In the genomic region with DNA sequence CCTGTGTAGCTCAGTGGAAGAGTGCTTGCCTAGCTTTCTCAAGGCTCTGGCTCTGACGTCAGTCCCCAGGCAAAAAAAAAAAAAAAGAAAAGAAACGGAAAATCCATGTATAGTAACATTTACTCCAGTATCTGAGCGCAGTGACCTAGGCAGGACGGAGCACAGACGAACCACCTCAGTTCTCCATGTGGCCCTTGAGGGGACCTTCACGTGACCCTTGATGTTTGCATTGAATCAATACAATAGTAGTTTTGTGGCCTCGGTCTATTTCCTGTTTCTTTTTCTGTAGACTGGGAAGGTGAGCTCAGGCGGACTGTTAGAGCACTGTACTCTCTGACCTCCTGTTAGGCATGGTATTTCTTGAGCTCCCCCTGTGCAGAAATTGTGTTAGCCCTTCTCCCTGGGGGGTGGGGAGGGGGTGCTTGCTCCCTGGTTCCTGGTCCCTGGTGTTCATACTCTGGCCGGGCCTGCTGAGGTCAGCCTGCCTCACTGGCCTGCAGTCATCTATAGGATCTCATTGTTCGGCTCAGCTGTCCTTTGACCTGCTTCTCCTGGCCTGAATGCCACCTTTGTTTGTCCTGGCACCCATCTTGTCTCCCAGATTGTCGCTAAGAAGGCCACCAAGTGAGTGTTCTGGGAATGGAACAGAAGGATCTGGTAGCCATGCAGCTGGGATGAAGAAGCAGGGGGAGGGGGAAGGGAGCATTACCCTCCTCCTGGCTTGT, we compare ENCODE assay signal across 10 mouse cellular contexts. TPM values are rescaled to one million over a fixed set of nuclear protein-coding genes. Genes with fewer than 3 reads are reported as not detected.
A peak's percentile ranks its signal among the peaks of the same experiment; 100 is the strongest.
DNase-seq lines count a peak whose midpoint lies in the region; ATAC-seq lines count a peak whose summit lies in the region.
"Had no signal": no experiment of that assay in that cellular context is flagged by ENCODE, and none has a peak within 500 bp of the region (broad histone marks: within the 10 kb centered on the region; RNA-seq: fewer than 3 reads in every experiment).

No protein-coding gene starts in this region.

- no peak overlapping the region for H3K4me3 ChIP-seq in forebrain, embryonic 10.5 days
- H3K4me3 ChIP-seq in forebrain, embryonic 14.5 days (ENCODE audit: low read depth, low read length): no peak overlapping the region
- H3K4me3 ChIP-seq in midbrain, embryonic 10.5 days: no peak overlapping the region
- no peak overlapping the region for H3K4me3 ChIP-seq in midbrain, embryonic 14.5 days (replicated peaks; ENCODE audit: low read depth, low read length)
- no peak overlapping the region for H3K4me3 ChIP-seq in hindbrain, embryonic 15.5 days
- no peak overlapping the region for H3K4me3 ChIP-seq in neural tube, embryonic 12.5 days

- ATAC-seq in forebrain, embryonic 14.5 days: no peak
- no peak for ATAC-seq in midbrain, embryonic 14.5 days (ENCODE audit: low FRiP score, low TSS enrichment)
- 0 out of 2 replicates have a peak, but pooled peaks have one; percentile 47 for ATAC-seq in hindbrain, embryonic 15.5 days (ENCODE audit: low FRiP score, low read depth)
- peak; percentile 30; the same call in 1 of the 2 replicates for ATAC-seq in neural tube, embryonic 12.5 days (ENCODE audit: low FRiP score, low read depth)
- ATAC-seq: Patski had no signal

- no peaks in the 10 kb centered on the region for H3K27me3 ChIP-seq in forebrain, embryonic 10.5 days (ENCODE audit: poor library complexity, severe bottlenecking)
- H3K27me3 ChIP-seq in forebrain, embryonic 14.5 days (replicated peaks; ENCODE audit: control insufficient read depth, insufficient read depth, low read length): no peaks in the 10 kb centered on the region
- no peaks in the 10 kb centered on the region for H3K27me3 ChIP-seq in midbrain, embryonic 10.5 days (ENCODE audit: low read depth, poor library complexity, severe bottlenecking)
- H3K27me3 ChIP-seq in midbrain, embryonic 14.5 days (ENCODE audit: control insufficient read depth, insufficient read depth, low read length): no peaks in the 10 kb centered on the region
- H3K27me3 ChIP-seq in hindbrain, embryonic 15.5 days: no peaks in the 10 kb centered on the region
- H3K27me3 ChIP-seq in neural tube, embryonic 12.5 days (replicated peaks): no peaks in the 10 kb centered on the region
- H3K27me3 ChIP-seq: Patski had no signal

- H3K27ac ChIP-seq in forebrain, embryonic 10.5 days: peak overlapping the region; percentile 62
- no peak overlapping the region for H3K27ac ChIP-seq in forebrain, embryonic 14.5 days (ENCODE audit: low read depth, low read length)
- H3K27ac ChIP-seq in midbrain, embryonic 10.5 days (replicated peaks): peak overlapping the region; percentile 72
- no peak overlapping the region for H3K27ac ChIP-seq in midbrain, embryonic 14.5 days (replicated peaks; ENCODE audit: low read depth, low read length)
- no peak overlapping the region for H3K27ac ChIP-seq in hindbrain, embryonic 15.5 days (replicated peaks)
- H3K27ac ChIP-seq in neural tube, embryonic 12.5 days: no peak overlapping the region

- H3K9ac ChIP-seq in forebrain, embryonic 14.5 days (ENCODE audit: low read length): no peak overlapping the region
- no peak overlapping the region for H3K9ac ChIP-seq in midbrain, embryonic 14.5 days (replicated peaks; ENCODE audit: low read length)
- H3K9ac ChIP-seq in hindbrain, embryonic 15.5 days: no peak overlapping the region
- H3K9ac ChIP-seq in neural tube, embryonic 12.5 days: no peak overlapping the region

- WGBS in forebrain, embryonic 10.5 days: 47% methylated on average over 11 of the region's 11 CpGs
- WGBS in forebrain, embryonic 14.5 days: 61% methylated on average over 11 of the region's 11 CpGs
- WGBS in midbrain, embryonic 10.5 days: 55% methylated on average over 11 of the region's 11 CpGs
- 58% methylated on average over 11 of the region's 11 CpGs for WGBS in midbrain, embryonic 14.5 days
- WGBS in hindbrain, embryonic 15.5 days: 43% methylated on average over 11 of the region's 11 CpGs
- 39% methylated on average over 11 of the region's 11 CpGs for WGBS in neural tube, embryonic 12.5 days

- H3K9me3 ChIP-seq in forebrain, embryonic 10.5 days: no peaks in the 10 kb centered on the region
- no peaks in the 10 kb centered on the region; the same call in 1 of the 2 replicates for H3K9me3 ChIP-seq in forebrain, embryonic 14.5 days (replicated peaks; ENCODE audit: control insufficient read depth, low read length)
- H3K9me3 ChIP-seq in midbrain, embryonic 10.5 days (replicated peaks): no peaks in the 10 kb centered on the region
- H3K9me3 ChIP-seq in midbrain, embryonic 14.5 days (ENCODE audit: control insufficient read depth, low read length): no peaks in the 10 kb centered on the region
- no peaks in the 10 kb centered on the region for H3K9me3 ChIP-seq in hindbrain, embryonic 15.5 days
- H3K9me3 ChIP-seq in neural tube, embryonic 12.5 days: no peaks in the 10 kb centered on the region

- DNase-seq in forebrain, embryonic 10.5 days (ENCODE audit: extremely low spot score, low spot score): peak; percentile 19
- no peak for DNase-seq in forebrain, embryonic 14.5 days (ENCODE audit: low spot score)
- peak; percentile 36 for DNase-seq in midbrain, embryonic 10.5 days (ENCODE audit: low spot score)
- DNase-seq in midbrain, embryonic 14.5 days: no peak
- DNase-seq in kidney, postnatal 4 days: no peak
- DNase-seq in adrenal gland, postnatal 14 days: no peak
- DNase-seq: kidney, adult 2 months had no signal

- H3K4me1 ChIP-seq in forebrain, embryonic 10.5 days: peaks cover 14% of the 10 kb centered on the region
- H3K4me1 ChIP-seq in forebrain, embryonic 14.5 days (ENCODE audit: control insufficient read depth, insufficient read depth, low read length): no peaks in the 10 kb centered on the region
- H3K4me1 ChIP-seq in midbrain, embryonic 10.5 days: peaks cover 18% of the 10 kb centered on the region
- peaks cover 3% of the 10 kb centered on the region; the same call in 1 of the 2 replicates for H3K4me1 ChIP-seq in midbrain, embryonic 14.5 days (ENCODE audit: control insufficient read depth, insufficient read depth, low read length)
- H3K4me1 ChIP-seq in hindbrain, embryonic 15.5 days (replicated peaks): 0 out of 2 replicates have a peak, but pooled peaks cover 7% of the 10 kb centered on the region
- peaks cover 8% of the 10 kb centered on the region; the same call in 1 of the 2 replicates for H3K4me1 ChIP-seq in neural tube, embryonic 12.5 days

- no peak overlapping the region for H3K4me2 ChIP-seq in forebrain, embryonic 14.5 days (ENCODE audit: low read length)
- H3K4me2 ChIP-seq in midbrain, embryonic 14.5 days (ENCODE audit: low read length): no peak overlapping the region
- H3K4me2 ChIP-seq in hindbrain, embryonic 15.5 days: no peak overlapping the region
- H3K4me2 ChIP-seq in neural tube, embryonic 12.5 days (replicated peaks): no peak overlapping the region

- H3K36me3 ChIP-seq in forebrain, embryonic 10.5 days (replicated peaks): peaks cover 14% of the 10 kb centered on the region
- no peaks in the 10 kb centered on the region for H3K36me3 ChIP-seq in forebrain, embryonic 14.5 days (ENCODE audit: control insufficient read depth, insufficient read depth, low read length)
- H3K36me3 ChIP-seq in midbrain, embryonic 10.5 days: peaks cover 13% of the 10 kb centered on the region
- peaks cover 3% of the 10 kb centered on the region for H3K36me3 ChIP-seq in midbrain, embryonic 14.5 days (ENCODE audit: control insufficient read depth, insufficient read depth, low read length)
- peaks cover 6% of the 10 kb centered on the region for H3K36me3 ChIP-seq in hindbrain, embryonic 15.5 days
- peaks cover 9% of the 10 kb centered on the region; the same call in 1 of the 2 replicates for H3K36me3 ChIP-seq in neural tube, embryonic 12.5 days

RNA-seq across cellular contexts. Expression of a gene that starts 48.1 kb away (rescaled TPM):
- 19.8 and 22.4 TPM in 2 replicates for polyA plus RNA-seq in forebrain, embryonic 10.5 days (2016; fragmentation: Nextera tagmentation; extraction: Ambion mirVana)
- 21.0 and 27.8 TPM in 2 replicates for polyA plus RNA-seq in forebrain, embryonic 14.5 days (2014; fragmentation: Nextera tagmentation; extraction: Ambion mirVana)
- polyA plus RNA-seq in midbrain, embryonic 10.5 days (2016; fragmentation: Nextera tagmentation; extraction: Ambion mirVana): 20.4 and 20.7 TPM in 2 replicates
- 28.6 and 31.3 TPM in 2 replicates for polyA plus RNA-seq in midbrain, embryonic 14.5 days (2014; fragmentation: Nextera tagmentation; extraction: Ambion mirVana)
- 36.4 and 38.0 TPM in 2 replicates for polyA plus RNA-seq in hindbrain, embryonic 15.5 days (2015; fragmentation: Nextera tagmentation; extraction: Ambion mirVana)
- polyA plus RNA-seq in neural tube, embryonic 12.5 days (2016; fragmentation: Nextera tagmentation; extraction: Ambion mirVana): 21.8 and 23.6 TPM in 2 replicates
- 21.8 and 25.1 TPM in 2 replicates for total RNA-seq in adrenal gland, postnatal 14 days (2021)

Comparison
In these comparisons a context has a peak if more than half of its experiments do, and no peak if none do; other contexts are left out.
1. DNase-seq: peak in forebrain, embryonic 10.5 days (single experiment) and midbrain, embryonic 10.5 days (single experiment); none in forebrain, embryonic 14.5 days (single experiment), midbrain, embryonic 14.5 days (single experiment), kidney, postnatal 4 days (0 of 2) and adrenal gland, postnatal 14 days (single experiment).
2. H3K27ac ChIP-seq: peak in forebrain, embryonic 10.5 days (single experiment) and midbrain, embryonic 10.5 days (single experiment); none in forebrain, embryonic 14.5 days (single experiment), midbrain, embryonic 14.5 days (single experiment), hindbrain, embryonic 15.5 days (single experiment) and neural tube, embryonic 12.5 days (single experiment).
3. ATAC-seq: peak in hindbrain, embryonic 15.5 days (single experiment) and neural tube, embryonic 12.5 days (single experiment); none in forebrain, embryonic 14.5 days (single experiment) and midbrain, embryonic 14.5 days (single experiment).